Mouse (Mus musculus): ENCODE data around the gene Spin1. TPM values are rescaled to one million over a fixed set of nuclear protein-coding genes. Genes with fewer than 3 reads are reported as not detected.
"Not testable (repeated sequence)": the region's sequence is repeated elsewhere in the genome, so short reads cannot be mapped to it uniquely, and the experiment has no call there.

Spin1 gene
- total RNA-seq (2021) = 10 to 100 TPM; 11.8 to 13.2 TPM
- long read RNA-seq, experiment 1, full-length matches to known transcripts = 6 of 7 reads
- long read RNA-seq, experiment 1, partial matches to known transcripts = 0 of 7 reads
- long read RNA-seq, experiment 1, other reads (novel, unspliced or antisense) = 1 of 7 reads
- long read RNA-seq, experiment 2, full-length matches to known transcripts = 4 of 5 reads
- long read RNA-seq, experiment 2, partial matches to known transcripts = 0 of 5 reads
- long read RNA-seq, experiment 2, other reads (novel, unspliced or antisense) = 1 of 5 reads

DNA sequence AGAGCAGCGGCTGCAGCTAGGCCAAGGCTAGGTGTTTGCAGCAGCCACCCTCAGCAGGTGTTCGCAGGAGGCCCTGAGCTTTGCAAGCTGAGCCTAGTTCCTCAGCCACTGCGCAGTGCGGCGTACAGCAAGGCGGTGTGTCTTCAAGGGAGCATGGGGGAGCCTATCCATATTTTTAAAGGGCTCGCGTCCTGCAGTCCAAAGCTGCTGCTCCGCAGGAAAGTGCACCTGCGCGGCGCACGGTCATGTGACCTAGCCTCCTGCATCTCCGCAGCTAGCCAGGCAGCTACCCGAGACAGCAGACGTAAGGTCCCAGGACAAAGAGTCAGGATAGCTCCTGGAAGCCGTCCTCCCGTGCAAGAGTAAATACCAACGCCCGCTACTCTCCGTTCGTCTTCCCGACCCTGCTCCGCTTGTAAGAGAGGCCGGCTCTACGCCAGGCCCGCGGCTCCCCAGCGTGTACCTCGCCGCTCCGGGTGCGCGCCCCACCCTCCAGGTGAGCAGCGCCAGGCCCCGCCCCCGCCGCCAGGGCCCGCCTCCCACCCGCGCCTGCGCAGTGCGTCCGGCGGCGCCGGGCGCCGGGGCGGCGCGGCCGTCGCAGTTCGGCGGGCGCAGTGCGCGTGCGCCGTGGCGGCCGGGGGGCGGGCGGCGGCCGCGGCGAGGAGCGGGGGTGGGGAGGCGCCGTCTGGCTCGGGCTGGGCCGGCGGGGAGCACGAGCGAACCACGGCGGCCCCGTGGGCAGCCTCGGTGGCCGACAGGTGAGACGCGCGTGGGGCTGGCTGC, at the start of gene Spin1:
Gene Spin1 (plus strand): TSS at position 648 of the 783 bp plus-strand sequence.
- intact Hi-C loops (cut with DNase I) = loop anchor here (5.0 kb wide), 2 partner anchors 143 to 317 kb away; no protein-coding TSS in a partner anchor
- peak; percentile 73 to 76 for DNase-seq

DNA sequence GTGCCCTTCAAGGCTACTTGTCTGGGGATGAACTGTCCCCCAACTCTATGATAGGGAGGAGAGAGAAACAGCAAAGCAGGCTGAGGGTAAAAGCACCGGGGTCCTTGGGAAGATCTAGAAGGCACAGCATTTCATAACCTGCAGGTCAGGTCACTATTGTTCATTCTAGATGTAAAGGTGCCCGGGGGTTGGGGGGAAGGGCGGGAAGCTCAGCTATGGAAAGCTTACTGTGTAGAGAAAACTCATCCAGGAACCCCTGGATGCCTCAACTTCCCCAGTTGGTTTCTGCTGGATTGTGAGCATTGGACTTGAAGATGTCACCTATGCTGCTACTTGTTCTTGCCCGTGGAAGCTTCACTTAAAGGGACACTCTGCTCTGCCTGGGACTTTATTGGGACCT, 49.7 kb upstream of the Spin1 start:
- intact Hi-C loops (cut with DNase I) = no loop called here
- no peak for DNase-seq

DNA sequence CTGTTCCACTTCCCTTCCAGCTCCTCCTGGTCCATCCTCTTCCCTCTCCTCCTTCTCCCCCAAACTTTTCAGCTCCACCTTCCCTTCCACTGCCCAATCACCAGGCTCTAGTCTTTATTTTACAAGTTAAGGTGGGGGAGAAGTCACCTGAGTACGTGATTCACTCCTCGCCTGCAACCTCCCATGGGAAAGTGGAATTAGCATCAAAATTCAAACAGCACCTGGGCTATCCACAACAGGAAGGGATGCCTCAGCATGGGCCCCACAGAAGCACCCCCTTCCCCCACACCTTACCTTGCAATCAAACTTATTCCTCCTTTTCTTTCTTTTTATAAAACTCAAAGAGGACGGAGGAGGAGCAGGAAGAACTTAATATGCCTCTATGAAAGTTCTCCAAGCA, 48.3 kb upstream of the Spin1 start:
- intact Hi-C loops (cut with DNase I) = no loop called here

DNA sequence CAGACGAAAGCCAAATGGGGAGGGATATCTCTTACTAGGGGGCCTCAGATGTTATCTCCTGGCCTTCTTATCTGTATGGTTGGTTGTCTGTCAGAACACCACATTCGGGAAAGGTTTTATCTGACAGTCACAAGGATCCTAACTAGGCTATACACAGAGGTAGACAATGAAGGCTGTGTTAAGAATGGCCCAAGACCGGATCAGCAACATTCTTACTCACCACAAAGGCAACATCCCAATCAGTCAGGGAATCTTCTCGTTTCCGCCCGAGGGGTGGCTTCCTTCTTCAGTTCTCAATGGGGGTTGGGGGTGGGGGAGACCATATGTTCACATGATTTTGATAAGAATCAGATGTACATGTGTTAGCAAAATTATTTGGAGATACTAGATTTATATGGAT, 37.7 kb upstream of the Spin1 start:
- intact Hi-C loops (cut with DNase I) = no loop called here
- no peak for DNase-seq

More for the DNA sequence above, 48.3 kb upstream of the Spin1 start:
- DNase-seq = no peak

DNA sequence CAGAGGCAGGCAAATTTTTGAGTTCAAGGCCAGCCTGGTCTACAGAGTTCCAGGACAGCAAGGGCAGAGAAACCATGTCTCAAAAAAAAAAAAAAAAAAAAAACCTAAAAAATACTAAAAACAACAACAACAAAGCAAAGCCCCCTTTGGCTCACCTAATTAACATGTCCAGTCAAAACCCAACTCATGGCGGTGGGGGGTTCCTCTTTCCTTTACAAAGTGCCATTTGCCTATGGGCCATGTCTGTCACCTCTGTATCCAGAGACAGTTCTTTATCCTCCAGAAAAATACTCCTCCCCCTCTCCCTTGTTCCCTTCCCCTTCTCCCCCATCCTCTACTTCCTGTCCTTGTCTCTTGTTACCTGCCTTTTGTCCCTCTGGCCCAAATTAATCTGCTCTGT, 37.0 kb upstream of the Spin1 start:
- intact Hi-C loops (cut with DNase I) = no loop called here
- no peak for DNase-seq

DNA sequence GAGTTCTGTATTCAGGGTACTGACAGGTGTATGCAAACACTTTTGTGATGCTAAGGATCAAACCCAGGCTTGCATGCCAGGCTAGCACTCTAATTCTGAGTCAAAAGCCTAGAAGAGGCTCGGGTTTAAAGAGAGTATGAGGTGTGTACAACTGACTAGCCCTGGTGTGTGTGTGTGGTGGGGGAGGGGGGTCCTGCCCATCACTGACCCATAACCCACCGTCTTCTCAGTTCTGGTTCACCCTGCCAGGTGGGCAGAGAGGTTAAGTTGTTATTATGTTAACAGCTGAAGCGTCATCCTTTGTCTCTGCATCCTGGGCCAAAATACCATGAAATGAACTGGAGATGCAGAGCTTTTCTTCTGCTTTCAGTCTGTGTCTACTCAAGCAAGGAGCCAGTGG, 36.3 kb upstream of the Spin1 start:
- intact Hi-C loops (cut with DNase I) = no loop called here
- DNase-seq = no peak

DNA sequence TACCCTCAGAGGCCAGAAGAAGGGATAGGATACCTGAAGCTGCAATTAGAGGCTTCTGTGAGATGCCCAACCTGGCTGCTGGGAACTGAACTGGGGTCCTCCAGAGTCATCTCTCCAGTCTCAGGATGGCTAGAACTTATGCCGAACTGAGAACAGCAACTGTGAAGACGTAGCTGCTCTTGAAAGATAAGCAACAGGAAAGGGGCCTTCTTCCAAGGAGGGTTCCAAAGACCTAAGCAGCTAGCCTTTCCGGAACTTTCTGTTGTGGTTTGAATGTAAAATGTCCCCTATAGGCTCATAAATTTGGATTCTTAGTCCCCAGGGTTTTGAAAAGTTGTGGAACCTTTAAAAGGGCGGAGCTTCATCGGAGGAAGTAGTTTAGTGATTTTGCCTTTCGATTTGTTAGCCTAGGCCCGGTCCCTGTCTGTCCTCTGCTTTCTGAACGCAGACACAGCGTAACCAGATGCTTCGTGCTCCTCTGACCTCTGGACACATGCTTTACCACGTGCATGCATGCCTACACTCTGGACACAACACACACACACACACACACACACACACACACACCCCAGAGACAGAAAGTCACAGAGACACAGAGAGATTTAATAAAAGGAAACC, 29.5 kb upstream of the Spin1 start:
- intact Hi-C loops (cut with DNase I) = no loop called here
- no peak for DNase-seq

DNA sequence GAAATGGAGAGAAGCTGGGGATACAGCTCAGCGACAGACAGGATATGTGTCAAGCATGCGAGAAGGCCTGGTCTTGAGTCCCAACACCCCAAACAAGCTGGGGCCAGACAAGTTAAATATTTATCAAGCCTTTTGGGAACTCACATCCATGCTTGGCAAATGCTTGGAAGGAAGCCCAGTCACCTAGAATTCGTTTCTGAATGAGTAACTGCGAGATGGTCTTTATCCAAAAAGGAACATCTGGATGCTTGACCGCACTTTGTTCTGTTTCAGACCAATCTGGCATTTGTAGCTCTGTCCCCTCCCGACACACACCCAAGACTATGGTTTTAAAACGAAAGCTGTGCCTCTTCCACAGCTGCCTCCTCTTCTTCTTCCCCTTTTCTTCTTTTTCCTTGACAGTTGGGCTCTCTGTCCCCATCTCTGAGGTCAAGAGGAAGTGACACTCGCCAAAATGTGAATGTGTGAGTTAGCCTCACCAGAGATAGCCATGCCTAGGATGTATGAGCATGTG, 28.9 kb upstream of the Spin1 start:
- intact Hi-C loops (cut with DNase I) = no loop called here
- DNase-seq = no peak

DNA sequence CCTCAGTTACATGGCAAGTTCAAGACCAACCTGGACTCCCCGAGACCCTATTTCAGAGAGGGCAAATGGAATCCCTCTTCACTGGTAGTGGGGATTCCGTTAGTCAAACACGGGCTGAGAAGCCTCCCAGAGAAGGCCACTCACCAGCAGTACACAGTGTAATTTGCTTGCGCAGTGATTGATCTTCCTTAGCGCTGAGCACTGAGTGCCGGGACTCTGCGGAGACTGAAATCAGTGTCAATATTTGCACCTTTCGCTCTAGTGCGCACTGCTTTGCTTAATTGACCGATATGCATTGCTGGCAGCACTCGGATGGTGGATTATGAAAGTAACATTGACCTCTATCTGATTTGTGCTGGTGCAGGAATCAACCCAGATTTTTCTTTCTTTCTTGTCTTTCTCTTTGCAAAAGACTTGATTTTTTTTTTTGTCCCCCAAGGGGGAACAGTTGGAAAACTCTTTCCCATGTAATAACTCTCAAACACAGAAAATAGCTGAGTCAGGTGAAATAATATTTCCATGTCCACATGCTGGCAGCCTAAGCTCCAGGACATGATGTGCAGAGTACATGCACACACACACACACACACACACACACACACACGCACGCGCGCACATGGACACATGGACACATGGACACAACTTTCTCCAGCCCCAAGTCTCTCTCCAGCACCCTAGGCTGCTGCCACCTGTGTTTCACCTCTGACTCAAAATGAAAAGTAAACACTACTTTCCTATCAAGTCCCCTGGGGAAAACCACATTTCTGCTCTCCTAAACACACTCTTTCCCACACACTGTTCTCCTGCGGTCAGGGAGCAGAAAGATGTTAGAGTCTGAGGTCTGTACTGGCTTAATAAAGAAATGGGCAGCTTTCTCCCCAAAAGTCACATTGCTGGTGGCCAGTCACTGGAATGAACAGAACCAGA, 27.5 kb upstream of the Spin1 start:
- intact Hi-C loops (cut with DNase I) = no loop called here
- no peak for DNase-seq

DNA sequence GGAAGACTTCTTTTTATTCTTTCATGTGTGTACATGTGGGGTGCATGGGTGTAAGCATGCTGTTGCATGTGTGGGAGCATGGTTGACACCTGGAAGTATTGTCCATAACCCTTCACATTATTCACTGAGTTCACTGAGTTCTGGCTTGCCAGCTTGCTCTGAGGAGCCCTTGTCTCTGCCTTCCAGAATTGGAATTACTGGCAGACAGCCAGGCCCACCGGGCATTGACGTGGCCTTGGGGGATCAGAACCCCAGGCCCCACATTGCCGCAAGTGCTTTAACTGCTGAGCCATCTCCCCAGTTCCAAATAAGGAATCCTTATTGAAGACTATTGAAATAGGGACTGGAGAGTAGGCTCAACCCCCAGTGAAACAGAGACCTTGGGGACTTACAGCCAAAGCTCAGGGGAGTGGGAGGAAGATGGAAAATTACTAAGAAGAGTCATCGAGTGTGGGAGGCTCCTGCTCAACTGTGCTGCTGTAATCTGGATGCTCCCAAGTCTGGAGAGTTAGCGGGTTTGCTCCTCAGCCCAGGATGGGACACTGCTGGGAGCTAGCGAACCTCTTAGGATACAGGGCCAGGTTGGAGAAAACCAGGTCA, 26.5 kb upstream of the Spin1 start:
- DNase-seq = no peak
- intact Hi-C loops (cut with DNase I) = no loop called here

DNA sequence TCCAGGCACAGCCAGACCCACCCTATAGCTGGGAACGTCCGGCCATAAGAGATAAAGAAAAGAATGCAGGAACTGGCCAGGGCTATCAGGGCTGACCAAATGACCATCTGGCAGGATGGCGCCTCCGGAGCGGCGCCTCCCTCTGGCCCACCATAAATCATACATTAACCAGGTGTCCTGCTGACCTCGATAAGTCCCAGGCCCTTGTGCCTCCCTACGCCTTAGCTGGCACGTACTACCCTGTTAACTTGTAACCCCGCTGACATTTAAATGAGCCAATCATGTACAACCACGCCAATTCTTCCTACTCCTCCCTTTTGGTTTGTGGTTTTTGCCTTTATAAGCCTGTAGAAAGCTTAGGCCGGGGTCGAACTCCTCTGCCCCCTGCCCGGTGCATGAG, 24.5 kb upstream of the Spin1 start:
- DNase-seq; intact Hi-C loops (cut with DNase I): not testable (repeated sequence)

DNA sequence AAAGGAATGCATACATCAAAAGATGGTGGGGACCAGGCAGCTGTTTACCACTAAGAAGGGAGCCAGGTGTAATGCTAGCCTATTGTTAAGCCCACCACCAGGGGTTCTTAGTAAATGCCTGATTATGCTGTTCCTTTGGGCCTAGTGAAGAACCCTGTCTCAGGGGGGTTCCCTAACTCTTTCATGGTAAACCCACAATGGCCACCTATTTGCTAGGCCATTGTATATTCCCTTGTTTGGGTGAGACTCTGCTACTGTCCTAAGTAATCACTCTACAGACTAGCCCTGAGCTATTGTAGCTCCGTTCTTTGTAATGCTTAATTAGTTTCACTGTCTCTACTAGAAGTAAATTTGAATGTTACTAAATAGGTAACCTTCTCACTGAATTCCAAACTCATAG, 22.1 kb upstream of the Spin1 start:
- intact Hi-C loops (cut with DNase I); DNase-seq: not testable (repeated sequence)

DNA sequence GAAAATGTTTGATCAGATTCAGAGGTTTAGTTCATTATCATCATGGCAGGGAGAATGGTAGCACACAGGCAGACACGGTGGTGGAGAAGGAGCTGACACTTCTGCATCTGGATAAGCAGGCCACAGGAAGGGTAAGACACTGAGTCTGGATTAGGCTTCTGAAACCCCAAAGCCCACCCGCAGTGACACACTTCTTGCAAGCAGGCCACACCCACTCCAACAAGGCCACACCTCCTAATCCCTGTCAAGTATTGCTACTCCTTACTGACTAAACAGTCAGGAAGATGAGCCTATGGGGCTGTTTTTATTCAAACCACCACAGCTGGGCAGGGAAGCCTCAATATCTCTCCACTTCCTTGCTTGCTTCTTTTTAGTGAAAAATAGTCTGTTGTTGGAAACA, 19.9 kb upstream of the Spin1 start:
- no peak for DNase-seq
- intact Hi-C loops (cut with DNase I) = no loop called here

DNA sequence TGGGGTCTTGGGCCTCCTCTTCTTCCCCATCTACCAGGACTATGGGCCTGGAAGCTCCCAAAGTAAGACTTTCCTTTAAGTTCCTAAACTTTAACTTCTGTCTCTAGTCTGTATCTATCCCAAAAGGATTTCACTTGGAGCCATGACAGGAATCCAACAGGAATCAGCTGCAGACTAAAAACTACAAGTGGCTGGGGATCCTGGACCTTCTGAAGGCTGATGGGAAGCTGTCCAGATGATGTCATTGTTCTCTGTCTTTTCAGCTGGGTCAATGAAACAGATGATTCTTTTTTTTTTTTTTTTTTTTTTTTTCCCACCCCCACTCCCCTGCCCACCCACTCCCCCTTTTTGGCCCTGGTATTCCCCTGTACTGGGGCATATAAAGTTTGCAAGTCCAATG, 16.4 kb upstream of the Spin1 start:
- no peak for DNase-seq
- intact Hi-C loops (cut with DNase I) = no loop called here

DNA sequence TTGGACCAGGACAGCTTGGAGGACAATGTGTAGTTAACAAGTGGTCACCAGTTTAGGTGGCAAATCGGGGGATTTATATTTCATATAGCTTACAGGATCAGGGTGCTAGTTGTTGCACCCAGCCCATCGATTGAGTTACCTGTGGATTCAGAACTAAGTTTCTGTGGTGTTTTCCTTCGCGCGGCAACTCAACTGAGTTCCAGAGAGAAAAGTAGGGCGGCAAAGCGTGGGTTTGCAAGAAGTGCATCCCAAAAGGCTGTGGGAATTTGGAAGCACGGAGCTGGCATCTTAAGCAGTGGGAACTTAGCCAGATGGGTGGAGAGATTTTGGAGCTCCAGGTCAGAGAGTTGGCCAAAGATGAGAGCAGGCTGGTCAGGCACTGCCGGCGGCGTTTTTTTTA, 14.7 kb upstream of the Spin1 start:
- no peak for DNase-seq
- intact Hi-C loops (cut with DNase I) = no loop called here

DNA sequence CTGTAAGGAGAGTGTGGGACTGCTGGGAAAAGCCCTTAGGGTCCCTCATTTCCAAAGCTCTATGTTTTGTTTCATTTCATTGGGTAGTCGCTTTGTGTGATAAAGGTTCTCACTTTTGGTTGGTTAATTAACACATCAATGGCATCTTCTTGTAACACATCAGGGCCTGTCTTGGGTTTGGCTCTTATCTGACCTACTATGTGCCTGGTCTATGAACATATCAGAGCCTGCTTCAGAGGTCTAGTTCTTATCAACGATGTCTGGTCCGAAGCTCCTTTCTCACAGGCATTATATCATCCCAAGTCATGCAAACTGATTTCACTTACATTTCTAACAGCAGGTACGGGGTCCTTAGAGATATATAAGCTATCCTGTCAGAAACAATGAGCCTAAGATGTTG, 13.4 kb upstream of the Spin1 start:
- intact Hi-C loops (cut with DNase I) = no loop called here
- no peak for DNase-seq

DNA sequence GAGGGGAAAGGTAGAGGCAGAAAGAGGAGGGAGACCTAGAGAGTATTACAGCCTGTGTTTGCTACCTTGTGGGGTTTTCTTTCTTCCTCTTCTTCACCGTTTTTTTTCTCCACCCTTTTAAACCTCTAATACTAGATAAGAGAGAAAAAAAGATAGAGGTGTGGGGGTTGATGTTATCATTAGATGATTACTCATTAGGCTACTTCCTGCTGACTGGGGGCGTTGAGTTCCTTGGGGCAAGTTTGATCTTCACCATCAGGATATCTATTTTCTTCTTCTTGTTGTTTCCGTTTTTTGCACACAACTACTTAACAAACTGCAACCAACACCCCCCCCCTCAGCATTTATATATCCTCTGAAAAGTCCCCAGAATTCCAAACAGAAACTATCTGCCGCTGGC, 12.5 kb upstream of the Spin1 start:
- DNase-seq = no peak
- intact Hi-C loops (cut with DNase I) = no loop called here

DNA sequence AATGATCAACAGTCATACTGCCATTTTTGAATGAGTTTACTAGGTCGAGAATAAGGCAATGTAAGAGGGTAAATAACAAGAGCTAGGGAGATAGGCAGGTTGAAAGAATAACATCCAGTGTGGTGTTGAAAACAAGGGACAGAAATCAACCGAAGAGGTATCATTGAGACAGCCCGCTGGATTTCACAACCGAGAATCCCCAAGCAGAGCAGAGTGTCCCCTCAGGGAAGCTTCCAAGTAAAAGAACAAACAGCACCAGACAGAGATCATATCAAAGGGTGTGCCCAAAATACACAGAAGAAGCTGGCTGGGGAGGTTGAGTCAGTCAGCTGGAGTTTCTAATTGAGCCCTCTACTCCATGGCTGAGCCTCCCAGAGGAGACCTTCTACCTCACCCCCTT, 11.6 kb upstream of the Spin1 start:
- DNase-seq = no peak
- intact Hi-C loops (cut with DNase I) = no loop called here

DNA sequence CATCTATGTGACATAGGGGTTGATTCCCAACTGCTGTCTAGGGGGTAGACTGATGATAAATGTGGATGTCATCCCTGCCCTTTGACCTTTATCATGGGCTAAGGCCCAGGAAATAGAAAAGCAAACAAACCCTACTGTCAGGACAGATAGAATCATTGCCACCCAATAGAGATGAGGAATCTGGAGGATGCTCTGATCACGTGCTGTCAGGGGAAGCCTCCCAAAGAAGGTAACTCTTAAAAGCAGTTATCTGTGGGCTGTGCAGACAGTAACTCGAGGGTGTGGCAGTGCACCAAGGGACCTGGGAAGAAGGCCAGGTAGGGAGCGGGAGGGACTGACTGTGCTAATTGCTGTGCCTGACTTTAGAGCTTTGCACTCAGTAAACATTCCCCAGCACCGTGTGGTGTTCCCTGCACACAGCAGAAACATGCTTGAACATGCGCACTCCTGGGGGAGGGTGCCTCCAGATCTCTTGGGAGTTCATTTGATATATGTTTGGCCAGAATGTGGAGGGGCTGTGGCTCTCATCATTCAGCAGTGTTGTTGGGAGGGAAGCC, 10.5 kb upstream of the Spin1 start:
- intact Hi-C loops (cut with DNase I) = no loop called here
- no peak for DNase-seq

DNA sequence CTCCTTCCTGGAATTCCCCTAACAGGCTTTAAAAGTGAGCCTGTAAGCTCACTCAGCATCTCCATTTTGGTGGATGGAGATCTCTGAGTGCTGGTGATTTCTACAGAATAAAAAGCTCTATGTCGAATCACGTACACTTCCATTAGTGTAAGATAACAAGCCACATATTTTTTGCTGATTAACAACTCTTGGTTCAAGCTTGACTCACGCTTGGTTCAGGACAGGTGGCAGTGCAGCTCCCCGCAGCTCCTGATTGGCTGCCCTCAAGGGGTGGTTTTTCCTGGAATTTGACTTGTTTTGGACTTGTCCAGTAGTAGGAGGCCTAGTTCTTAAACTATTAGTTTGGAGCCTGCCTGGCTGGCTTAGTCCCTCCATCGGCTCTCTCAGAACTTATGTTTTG, 7.2 kb upstream of the Spin1 start:
- intact Hi-C loops (cut with DNase I) = no loop called here
- DNase-seq = no peak
